In genomic region chr3:66465371-66465770, GRCm38 (mm10) we compare ENCODE assay signal across 20 mouse cellular contexts.
DNase-seq lines count a peak whose midpoint lies in the region; ATAC-seq and TF ChIP-seq lines count a peak whose summit lies in the region.
"Had no signal": no experiment of that assay in that cellular context is flagged by ENCODE, and none has a peak within 500 bp of the region (broad histone marks: within the 10 kb centered on the region; RNA-seq: fewer than 3 reads in every experiment).

No protein-coding gene starts in this region.

- peak; percentile 65 for DNase-seq in cerebellum, postnatal 14 days
- no peak for DNase-seq in cerebellum, adult 9-10 months
- DNase-seq in hindbrain, postnatal 0 days (ENCODE audit: low spot score), result peak; percentile 24
- DNase-seq in midbrain, postnatal 0 days (ENCODE audit: low spot score), result peak; percentile 10
- DNase-seq in midbrain, embryonic 11.5 days (ENCODE audit: low spot score, missing footprints), result no peak
- DNase-seq in embryo, embryonic 10 days (ENCODE audit: low spot score), result no peak
- DNase-seq: adrenal gland, adult 2 months; adrenal gland, postnatal 10 days; adrenal gland, postnatal 25 days; cerebellum, adult 11-12 months; cerebellum, adult 2 months; cerebellum, adult 9-11 months; embryo, embryonic 11 days had no signal

- H3K9me3 ChIP-seq in hindbrain, postnatal 0 days (ENCODE audit: low read length), result no peaks in the 10 kb centered on the region
- H3K9me3 ChIP-seq in hindbrain, embryonic 12.5 days (replicated peaks), result no peaks in the 10 kb centered on the region
- no peaks in the 10 kb centered on the region for H3K9me3 ChIP-seq in midbrain, postnatal 0 days (ENCODE audit: low read length)
- H3K9me3 ChIP-seq in midbrain, embryonic 11.5 days (ENCODE audit: control insufficient read depth, low read length), result no peaks in the 10 kb centered on the region
- H3K9me3 ChIP-seq: embryonic facial prominence, embryonic 13.5 days; embryonic facial prominence, embryonic 15.5 days; forebrain, embryonic 10.5 days; forebrain, embryonic 12.5 days had no signal

- no peak overlapping the region for H3K9ac ChIP-seq in hindbrain, postnatal 0 days (replicated peaks; ENCODE audit: low read length)
- no peak overlapping the region for H3K9ac ChIP-seq in hindbrain, embryonic 12.5 days
- H3K9ac ChIP-seq in midbrain, postnatal 0 days (replicated peaks; ENCODE audit: low read length, poor library complexity, severe bottlenecking), result no peak overlapping the region
- no peak overlapping the region for H3K9ac ChIP-seq in midbrain, embryonic 11.5 days (ENCODE audit: low read length)
- H3K9ac ChIP-seq: embryonic facial prominence, embryonic 13.5 days; embryonic facial prominence, embryonic 15.5 days; forebrain, embryonic 12.5 days had no signal

- 58% methylated on average over 1 of the region's 1 CpGs for WGBS in hindbrain, postnatal 0 days
- 97% methylated on average over 1 of the region's 1 CpGs for WGBS in hindbrain, embryonic 12.5 days
- WGBS in midbrain, postnatal 0 days, result 68% methylated on average over 1 of the region's 1 CpGs
- 89% methylated on average over 1 of the region's 1 CpGs for WGBS in midbrain, embryonic 11.5 days

- no peaks in the 10 kb centered on the region for H3K27me3 ChIP-seq in hindbrain, postnatal 0 days (ENCODE audit: insufficient read depth, low read length)
- no peaks in the 10 kb centered on the region for H3K27me3 ChIP-seq in hindbrain, embryonic 12.5 days
- no peaks in the 10 kb centered on the region for H3K27me3 ChIP-seq in midbrain, postnatal 0 days (ENCODE audit: insufficient read depth, low read length)
- H3K27me3 ChIP-seq in midbrain, embryonic 11.5 days (ENCODE audit: control insufficient read depth, insufficient read depth, low read length), result no peaks in the 10 kb centered on the region
- H3K27me3 ChIP-seq: embryonic facial prominence, embryonic 13.5 days; embryonic facial prominence, embryonic 15.5 days; forebrain, embryonic 12.5 days had no signal

- no peaks in the 10 kb centered on the region for H3K4me1 ChIP-seq in hindbrain, postnatal 0 days (ENCODE audit: insufficient read depth, low read length)
- no peaks in the 10 kb centered on the region for H3K4me1 ChIP-seq in hindbrain, embryonic 12.5 days
- no peaks in the 10 kb centered on the region for H3K4me1 ChIP-seq in midbrain, postnatal 0 days (ENCODE audit: insufficient read depth, low read length)
- H3K4me1 ChIP-seq in midbrain, embryonic 11.5 days (ENCODE audit: control insufficient read depth, insufficient read depth, low read length), result no peaks in the 10 kb centered on the region
- H3K4me1 ChIP-seq: embryonic facial prominence, embryonic 13.5 days; embryonic facial prominence, embryonic 15.5 days; forebrain, embryonic 10.5 days; forebrain, embryonic 12.5 days had no signal

- no peak overlapping the region for H3K4me2 ChIP-seq in hindbrain, postnatal 0 days (ENCODE audit: low read depth, low read length)
- no peak overlapping the region for H3K4me2 ChIP-seq in hindbrain, embryonic 12.5 days (replicated peaks)
- H3K4me2 ChIP-seq in midbrain, postnatal 0 days (ENCODE audit: low read depth, low read length, poor library complexity, severe bottlenecking), result no peak overlapping the region
- no peak overlapping the region for H3K4me2 ChIP-seq in midbrain, embryonic 11.5 days
- H3K4me2 ChIP-seq: embryonic facial prominence, embryonic 13.5 days; embryonic facial prominence, embryonic 15.5 days; forebrain, embryonic 12.5 days had no signal

- no peaks in the 10 kb centered on the region for H3K36me3 ChIP-seq in hindbrain, postnatal 0 days (ENCODE audit: insufficient read depth, low read length)
- no peaks in the 10 kb centered on the region for H3K36me3 ChIP-seq in hindbrain, embryonic 12.5 days
- H3K36me3 ChIP-seq in midbrain, postnatal 0 days (ENCODE audit: insufficient read depth, low read length), result no peaks in the 10 kb centered on the region
- H3K36me3 ChIP-seq in midbrain, embryonic 11.5 days (ENCODE audit: control insufficient read depth, insufficient read depth, low read length), result no peaks in the 10 kb centered on the region
- H3K36me3 ChIP-seq: embryonic facial prominence, embryonic 13.5 days; embryonic facial prominence, embryonic 15.5 days; forebrain, embryonic 10.5 days; forebrain, embryonic 12.5 days had no signal

- TF ChIP-seq CTCF in hindbrain, postnatal 0 days (IDR thresholded peaks at IDR 0.05; ENCODE audit: low read depth), result no peak
- TF ChIP-seq CTCF in midbrain, postnatal 0 days (IDR thresholded peaks at IDR 0.05), result no peak

- no peak for ATAC-seq in hindbrain, postnatal 0 days
- ATAC-seq in hindbrain, embryonic 12.5 days (ENCODE audit: low FRiP score), result no peak
- ATAC-seq in midbrain, postnatal 0 days (ENCODE audit: low FRiP score), result no peak
- ATAC-seq in midbrain, embryonic 11.5 days (ENCODE audit: low FRiP score), result no peak
- ATAC-seq: forebrain, embryonic 16.5 days had no signal

- no peak overlapping the region for H3K4me3 ChIP-seq in hindbrain, postnatal 0 days (ENCODE audit: low read length)
- H3K4me3 ChIP-seq in hindbrain, embryonic 12.5 days, result no peak overlapping the region
- no peak overlapping the region for H3K4me3 ChIP-seq in midbrain, postnatal 0 days (ENCODE audit: low read depth, low read length)
- H3K4me3 ChIP-seq in midbrain, embryonic 11.5 days (ENCODE audit: low read depth, low read length), result no peak overlapping the region
- H3K4me3 ChIP-seq: embryonic facial prominence, embryonic 13.5 days; embryonic facial prominence, embryonic 15.5 days; erythroblast, embryonic 14.5 days; forebrain, embryonic 10.5 days; forebrain, embryonic 12.5 days had no signal

- H3K27ac ChIP-seq in hindbrain, postnatal 0 days, result no peak overlapping the region
- H3K27ac ChIP-seq in hindbrain, embryonic 12.5 days, result no peak overlapping the region
- no peak overlapping the region for H3K27ac ChIP-seq in midbrain, postnatal 0 days (ENCODE audit: low read depth, low read length)
- no peak overlapping the region for H3K27ac ChIP-seq in midbrain, embryonic 11.5 days (ENCODE audit: low read depth, low read length)
- H3K27ac ChIP-seq: embryonic facial prominence, embryonic 13.5 days; embryonic facial prominence, embryonic 15.5 days; forebrain, embryonic 10.5 days; forebrain, embryonic 12.5 days had no signal

Comparison
In these comparisons a context has a peak if more than half of its experiments do, and no peak if none do; other contexts are left out.
1. DNase-seq: peak in cerebellum, postnatal 14 days (2 of 2), hindbrain, postnatal 0 days (single experiment) and midbrain, postnatal 0 days (single experiment); none in cerebellum, adult 9-10 months (single experiment), midbrain, embryonic 11.5 days (single experiment) and embryo, embryonic 10 days (single experiment).